Mouse (Mus musculus) mouse trophoblast stem cell (cell line): ENCODE measurements around the gene Gm45717.

ENCODE experiments used
- in situ Hi-C, 2 experiments: fragments of 300-500 bp; cut with MseI, MboI; formaldehyde crosslinking; loops; 2 replicates in 1 of 2; 3 replicates in 1 of 2; pipeline ENCODE4 v1.15.1; 2025

Gene Gm45717

GRCm38 (mm10) chr7:140907131-140907530 lies 48.6 kb downstream of the Gm45717 start:
- in situ Hi-C loops: no loop called here

GRCm38 (mm10) chr7:140905642-140906081 lies 50.1 kb downstream of the Gm45717 start:
- in situ Hi-C loops: no loop called here

DNA sequence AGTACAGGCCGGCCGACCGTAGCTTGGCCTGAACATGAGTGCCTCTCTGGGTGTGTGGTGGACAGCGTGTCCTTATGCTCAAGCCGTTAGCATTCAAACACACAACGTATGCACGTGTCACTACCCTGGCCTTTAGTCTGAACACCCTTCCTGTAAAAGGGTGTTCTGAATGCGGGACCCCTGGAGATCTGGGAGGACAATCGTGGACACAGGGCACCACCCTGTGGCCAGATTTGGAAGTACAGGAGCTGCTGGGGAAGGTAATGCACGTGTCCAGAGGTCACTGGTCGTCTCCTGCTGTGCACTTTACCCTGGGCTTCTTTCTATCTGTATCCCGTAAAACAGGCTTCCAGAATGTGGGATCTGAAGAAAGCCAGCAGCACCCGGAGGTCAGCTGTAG lies 52.5 kb downstream of the Gm45717 start:
- in situ Hi-C loops: loop anchor here (5.0 kb wide), 2 partner anchors 56 to 61 kb away; partner anchors contain the start of genes Odf3 (in 1 of the 2) and Scgb1c1 (in 1 of the 2)

DNA sequence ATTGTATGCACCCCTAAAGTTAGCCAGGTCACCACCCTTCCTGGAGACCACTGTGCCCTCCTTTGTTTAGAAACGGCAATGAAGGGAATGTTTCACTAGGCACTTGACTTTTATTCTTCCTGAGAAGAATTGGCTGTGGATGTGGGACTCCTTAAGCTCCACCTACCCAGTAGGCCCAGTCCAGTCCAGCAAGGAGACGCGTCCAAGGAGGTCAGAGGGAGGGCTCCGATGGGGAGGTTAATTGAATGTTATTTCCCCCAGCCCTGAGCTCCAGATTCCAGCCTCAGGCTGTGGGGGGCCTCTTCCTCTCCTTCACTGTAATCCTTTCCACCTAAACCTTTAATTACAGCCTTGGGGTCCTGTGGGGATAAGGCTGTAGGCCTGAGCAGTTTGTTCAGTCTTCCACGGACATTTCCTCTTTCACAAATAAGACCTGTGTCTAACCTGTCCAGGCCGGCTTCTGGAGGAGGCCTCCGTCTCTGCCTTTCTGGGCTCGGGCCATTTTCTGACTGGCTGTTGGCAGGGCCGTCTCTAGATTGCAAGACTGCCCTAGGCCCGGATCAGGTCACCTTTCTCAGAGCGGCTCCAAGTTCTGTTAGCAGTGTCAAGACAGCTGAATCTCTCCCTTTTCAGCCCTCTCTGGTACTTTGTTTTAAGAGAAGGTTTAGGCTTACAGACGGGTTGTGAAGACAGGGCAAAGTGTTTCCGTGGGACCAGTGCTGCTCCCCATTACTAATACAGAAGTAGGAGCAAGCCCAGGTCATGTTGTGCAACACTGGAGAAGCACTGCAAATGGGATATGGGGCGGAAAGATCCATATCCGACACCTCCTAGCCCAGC lies 53.5 kb downstream of the Gm45717 start:
- in situ Hi-C loops: loop anchor here (5.0 kb wide), 2 partner anchors 55 to 60 kb away; partner anchors contain the start of genes Odf3 (in 1 of the 2) and Scgb1c1 (in 1 of the 2)

GRCm38 (mm10) chr7:140900220-140900619 lies 55.5 kb downstream of the Gm45717 start, which contains the start of gene Cox8b:
Cox8b (minus strand) TSS chr7:140900446.
- in situ Hi-C loops: loop anchor here (5.0 kb wide), 2 partner anchors 53 to 58 kb away; partner anchors contain the start of genes Odf3 (in 1 of the 2) and Scgb1c1 (in 1 of the 2)
